8 mouse cellular contexts compared by ENCODE assay signal in the genomic region with DNA sequence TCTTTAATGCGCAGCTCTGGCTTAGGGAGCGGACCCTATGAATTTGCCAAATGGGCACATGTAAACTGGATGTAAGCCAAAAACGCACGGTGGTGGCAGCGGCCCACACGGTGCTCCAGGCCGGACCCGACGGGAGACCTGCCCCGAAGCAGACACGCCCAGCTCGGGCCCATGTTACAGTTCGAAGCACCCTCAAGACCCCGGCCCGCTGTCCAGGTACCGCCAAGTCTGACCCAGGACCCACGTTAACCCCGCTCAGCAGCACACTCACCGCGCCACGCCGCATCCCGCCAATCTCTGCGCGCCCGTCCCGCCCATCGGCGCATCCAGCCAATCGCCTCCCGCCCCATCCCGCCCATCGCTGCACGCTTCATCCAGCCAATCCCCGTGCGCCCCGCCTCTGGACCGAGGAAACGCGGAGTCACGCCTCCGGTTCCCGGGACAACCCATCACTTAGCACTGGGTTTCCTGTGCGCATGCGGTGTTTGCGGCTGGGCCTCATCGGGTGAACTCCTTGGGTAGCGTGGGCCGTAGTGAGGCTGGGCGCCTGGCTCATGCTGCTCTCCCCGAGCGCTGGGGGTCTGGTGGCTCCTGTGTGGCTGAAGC. TPM values are rescaled to one million over a fixed set of nuclear protein-coding genes. Genes with fewer than 3 reads are reported as not detected.
DNase-seq lines count a peak whose midpoint lies in the region; ATAC-seq and TF ChIP-seq lines count a peak whose summit lies in the region.

A gene (minus strand): TSS at position 372 of the 606 bp plus-strand sequence.

- TF ChIP-seq CTCF in liver, embryonic 14.5 days (IDR thresholded peaks at IDR 0.05; ENCODE audit: low read depth): no peak
- TF ChIP-seq CTCF in stomach, postnatal 0 days (IDR thresholded peaks at IDR 0.05; ENCODE audit: low read depth): 0 out of 2 replicates have a peak, but pooled peaks have one; percentile 1

- DNase-seq in CD8-positive naive resting alpha-beta T cell, adult 2 months (ENCODE audit: low read depth in 2 of 2, low spot score in 2 of 2): peak; percentile 90 to 94
- peak; percentile 99 for DNase-seq in c-Kit-positive CD71-negative TER-119-negative erythroid progenitor cells, embryonic 14.5 days (ENCODE audit: low read depth)
- peak; percentile 99 for DNase-seq in forebrain, embryonic 10.5 days (ENCODE audit: extremely low spot score, low spot score)
- DNase-seq in kidney, postnatal 25 days: peak; percentile 99 to 100
- DNase-seq in liver, embryonic 14.5 days (ENCODE audit: low read depth in 3 of 3, low spot score in 3 of 3): peak; percentile 96 to 97 (median 97)
- DNase-seq in neural tube, embryonic 11.5 days (ENCODE audit: low spot score): peak; percentile 99
- DNase-seq in stomach, postnatal 0 days (ENCODE audit: low spot score): peak; percentile 99

- peak within 1 kb of the TSS; percentile 91 for H3K27ac ChIP-seq in forebrain, embryonic 10.5 days
- peak within 1 kb of the TSS; percentile 87 for H3K27ac ChIP-seq in heart, embryonic 15.5 days
- peak within 1 kb of the TSS; percentile 62 for H3K27ac ChIP-seq in liver, embryonic 14.5 days
- H3K27ac ChIP-seq in neural tube, embryonic 11.5 days (ENCODE audit: low read depth, low read length): peak within 1 kb of the TSS; percentile 87
- H3K27ac ChIP-seq in stomach, postnatal 0 days (replicated peaks): peak within 1 kb of the TSS; percentile 83

- no peaks in the 10 kb centered on the region for H3K27me3 ChIP-seq in forebrain, embryonic 10.5 days (ENCODE audit: poor library complexity, severe bottlenecking)
- no peaks in the 10 kb centered on the region for H3K27me3 ChIP-seq in heart, embryonic 15.5 days
- H3K27me3 ChIP-seq in liver, embryonic 14.5 days (ENCODE audit: control insufficient read depth, insufficient read depth, low read length): no peaks in the 10 kb centered on the region
- no peaks in the 10 kb centered on the region for H3K27me3 ChIP-seq in neural tube, embryonic 11.5 days (ENCODE audit: control insufficient read depth, insufficient read depth, low read length)
- H3K27me3 ChIP-seq in stomach, postnatal 0 days (ENCODE audit: control insufficient read depth, insufficient read depth, low read length): no peaks in the 10 kb centered on the region

- peaks cover 36% of the 10 kb centered on the region for H3K4me1 ChIP-seq in forebrain, embryonic 10.5 days
- peaks cover 24% of the 10 kb centered on the region for H3K4me1 ChIP-seq in heart, embryonic 15.5 days (replicated peaks)
- H3K4me1 ChIP-seq in liver, embryonic 14.5 days (replicated peaks; ENCODE audit: control insufficient read depth in 2 of 2, insufficient read depth in 2 of 2, low read length in 1 of 2): peaks cover 8 to 15% of the 10 kb centered on the region in 2 experiments
- peaks cover 16% of the 10 kb centered on the region for H3K4me1 ChIP-seq in neural tube, embryonic 11.5 days (ENCODE audit: control insufficient read depth, insufficient read depth, low read length)
- 0 out of 2 replicates have a peak, but pooled peaks cover 3% of the 10 kb centered on the region for H3K4me1 ChIP-seq in stomach, postnatal 0 days (replicated peaks; ENCODE audit: control insufficient read depth, insufficient read depth)

- WGBS in forebrain, embryonic 10.5 days: under 1% methylated on average over 52 of the region's 52 CpGs
- WGBS in heart, embryonic 15.5 days: under 1% methylated on average over 52 of the region's 52 CpGs
- under 1% methylated on average over 52 of the region's 52 CpGs for WGBS in liver, embryonic 14.5 days (ENCODE audit: insufficient replicate concordance)
- under 1% methylated on average over 52 of the region's 52 CpGs for WGBS in neural tube, embryonic 11.5 days
- WGBS in stomach, postnatal 0 days: under 1% methylated on average over 51 of the region's 52 CpGs

- H3K9ac ChIP-seq in heart, embryonic 15.5 days: peak within 1 kb of the TSS; percentile 81
- peak within 1 kb of the TSS; percentile 67 for H3K9ac ChIP-seq in liver, embryonic 14.5 days (replicated peaks)
- H3K9ac ChIP-seq in neural tube, embryonic 11.5 days (ENCODE audit: low read length): peak within 1 kb of the TSS; percentile 54
- peak within 1 kb of the TSS; percentile 74 for H3K9ac ChIP-seq in stomach, postnatal 0 days (ENCODE audit: low read length)

- peak; percentile 97 for ATAC-seq in heart, embryonic 15.5 days (replicated peaks; ENCODE audit: insufficient number of reproducible peaks, insufficient read depth, low FRiP score, low read depth)
- peak; percentile 99 for ATAC-seq in liver, embryonic 14.5 days (ENCODE audit: insufficient read depth)
- ATAC-seq in neural tube, embryonic 11.5 days (ENCODE audit: insufficient read depth, low FRiP score, low TSS enrichment): peak; percentile 99
- ATAC-seq in stomach, postnatal 0 days (ENCODE audit: low FRiP score, low TSS enrichment): peak; percentile 99

- H3K9me3 ChIP-seq in forebrain, embryonic 10.5 days: no peaks in the 10 kb centered on the region
- no peaks in the 10 kb centered on the region for H3K9me3 ChIP-seq in heart, embryonic 15.5 days (replicated peaks)
- no peaks in the 10 kb centered on the region for H3K9me3 ChIP-seq in liver, embryonic 14.5 days (ENCODE audit: control insufficient read depth, low read length)
- H3K9me3 ChIP-seq in neural tube, embryonic 11.5 days (ENCODE audit: control insufficient read depth, low read length): no peaks in the 10 kb centered on the region
- H3K9me3 ChIP-seq in stomach, postnatal 0 days (ENCODE audit: control insufficient read depth, low read length): no peaks in the 10 kb centered on the region

- H3K4me2 ChIP-seq in heart, embryonic 15.5 days: peak within 1 kb of the TSS; percentile 79
- H3K4me2 ChIP-seq in liver, embryonic 14.5 days (ENCODE audit: low read depth): peak within 1 kb of the TSS; percentile 83
- H3K4me2 ChIP-seq in neural tube, embryonic 11.5 days (ENCODE audit: low read depth): peak within 1 kb of the TSS; percentile 61
- peak within 1 kb of the TSS; percentile 73 for H3K4me2 ChIP-seq in stomach, postnatal 0 days (replicated peaks; ENCODE audit: low read depth)

- peak within 1 kb of the TSS; percentile 71 for H3K4me3 ChIP-seq in forebrain, embryonic 10.5 days
- H3K4me3 ChIP-seq in heart, embryonic 15.5 days: peak within 1 kb of the TSS; percentile 87
- H3K4me3 ChIP-seq in liver, embryonic 14.5 days (ENCODE audit: insufficient read depth in 1 of 2, low read depth in 2 of 2, low read length in 2 of 2): peak within 1 kb of the TSS; percentile 75 to 76
- H3K4me3 ChIP-seq in neural tube, embryonic 11.5 days (ENCODE audit: low read depth, low read length): peak within 1 kb of the TSS; percentile 49
- peak within 1 kb of the TSS; percentile 67 for H3K4me3 ChIP-seq in stomach, postnatal 0 days (ENCODE audit: low read depth, low read length)

- TF ChIP-seq EP300 in liver, embryonic 14.5 days (IDR thresholded peaks at IDR 0.05; ENCODE audit: low read depth): no peak
- TF ChIP-seq EP300 in stomach, postnatal 0 days (optimal IDR thresholded peaks at IDR 0.05): no peak

- peaks cover 39% of the 10 kb centered on the region for H3K36me3 ChIP-seq in forebrain, embryonic 10.5 days (replicated peaks)
- peaks cover 17% of the 10 kb centered on the region for H3K36me3 ChIP-seq in heart, embryonic 15.5 days
- H3K36me3 ChIP-seq in liver, embryonic 14.5 days (replicated peaks; ENCODE audit: control insufficient read depth, insufficient read depth, low read depth): peaks cover 13% of the 10 kb centered on the region
- peaks cover 7% of the 10 kb centered on the region; the same call in 1 of the 2 replicates for H3K36me3 ChIP-seq in neural tube, embryonic 11.5 days (ENCODE audit: control insufficient read depth, insufficient read depth, low read length)
- peaks cover 11% of the 10 kb centered on the region for H3K36me3 ChIP-seq in stomach, postnatal 0 days (ENCODE audit: control insufficient read depth, insufficient read depth, low read length)

RNA-seq across cellular contexts. Expression of the gene that starts here (rescaled TPM):
- 158 and 163 TPM in 2 replicates for polyA plus RNA-seq in forebrain, embryonic 10.5 days (2016; fragmentation: Nextera tagmentation; extraction: Ambion mirVana)
- polyA plus RNA-seq in heart, embryonic 15.5 days (2015; fragmentation: Nextera tagmentation; extraction: Ambion mirVana): 96.4 and 112 TPM in 2 replicates
- 45.0 and 58.7 TPM in 2 replicates for polyA plus RNA-seq in liver, embryonic 14.5 days (2012; rRNA removed)
- 54.8 and 56.5 TPM in 2 replicates for polyA plus RNA-seq in liver, embryonic 14.5 days (2014; fragmentation: Nextera tagmentation; extraction: Ambion mirVana)
- polyA plus RNA-seq in neural tube, embryonic 11.5 days (2014; fragmentation: Nextera tagmentation; extraction: Ambion mirVana): 92.5 and 102 TPM in 2 replicates
- 49.3 and 51.1 TPM in 2 replicates for polyA plus RNA-seq in stomach, postnatal 0 days (2015; fragmentation: Nextera tagmentation; extraction: Ambion mirVana)

Comparison
In these comparisons a context has a peak if more than half of its experiments do, and no peak if none do; other contexts are left out.
1. Peak in every context shown above with its lines: DNase-seq, ATAC-seq, H3K4me3 ChIP-seq and H3K27ac ChIP-seq.